Mouse (Mus musculus) cerebellum, adult (tissue): ENCODE data around the gene Itga2b.
A peak's percentile ranks its signal among the peaks of the same experiment; 100 is the strongest.

Source experiments
- ATAC-seq: cut with Nextera tagmentation; 2 replicates; pipeline ENCODE4 v1.9.2; 2017; ENCODE audit warnings: mild to moderate bottlenecking, moderate library complexity, mixed read lengths; ENCODE audit not compliant: insufficient number of reproducible peaks, low FRiP score, low TSS enrichment

Gene Itga2b

GRCm38 (mm10) chr11:102438212-102439092 is 31.5 kb downstream of the Itga2b start:
- ATAC-seq: no peak

- ATAC-seq: no peak
These were observed 32.5 kb downstream of the Itga2b start for GRCm38 (mm10) chr11:102437120-102438061.

GRCm38 (mm10) chr11:102436471-102436790 is 33.5 kb downstream of the Itga2b start:
- no peak for ATAC-seq

GRCm38 (mm10) chr11:102435754-102436470 is 34.0 kb downstream of the Itga2b start:
- no peak for ATAC-seq

- ATAC-seq: no peak
These were observed 34.9 kb downstream of the Itga2b start for GRCm38 (mm10) chr11:102434816-102435705.

GRCm38 (mm10) chr11:102434406-102434805 is 35.5 kb downstream of the Itga2b start:
- ATAC-seq: no peak

- ATAC-seq: no peak
These were observed 36.1 kb downstream of the Itga2b start for GRCm38 (mm10) chr11:102433866-102434265.

GRCm38 (mm10) chr11:102432896-102433295 is 37.0 kb downstream of the Itga2b start:
- ATAC-seq: no peak

- ATAC-seq: no peak
These were observed 37.6 kb downstream of the Itga2b start for GRCm38 (mm10) chr11:102432115-102432843.

- ATAC-seq: no peak
These were observed 38.2 kb downstream of the Itga2b start for GRCm38 (mm10) chr11:102431728-102432114.

- ATAC-seq: no peak
These were observed 38.8 kb downstream of the Itga2b start for GRCm38 (mm10) chr11:102431018-102431645.

- peak; percentile 83 for ATAC-seq
These were observed 39.6 kb downstream of the Itga2b start, which contains the start of gene Grn for GRCm38 (mm10) chr11:102430121-102431017. TSS of gene Grn (plus strand) at chr11:102430315.

GRCm38 (mm10) chr11:102429551-102429950 is 40.4 kb downstream of the Itga2b start:
- no peak for ATAC-seq

GRCm38 (mm10) chr11:102428981-102429540 is 40.9 kb downstream of the Itga2b start:
- no peak for ATAC-seq

- ATAC-seq: no peak
These were observed 44.2 kb downstream of the Itga2b start for GRCm38 (mm10) chr11:102425555-102426316.

GRCm38 (mm10) chr11:102424666-102425065 is 45.3 kb downstream of the Itga2b start:
- no peak for ATAC-seq
